Mouse (Mus musculus) gastrocnemius, postnatal 14 days (tissue): ENCODE results near the gene Cybrd1. TPM values are rescaled to one million over a fixed set of nuclear protein-coding genes. Genes with fewer than 3 reads are reported as not detected.

Source experiments
- DNase-seq: peaks from one replicate; pipeline ENCODE4 v3.0.0; 2021; ENCODE audit warnings: mixed read lengths
- intact Hi-C: fragments of 180-260 bp; cut with DNase I; formaldehyde crosslinking; loops from one replicate; pipeline ENCODE4 v1.15.1; 2025; ENCODE audit warnings: low total_unique reads
- total RNA-seq, 2 experiments: library from RNA; stranded (reverse); gene quantifications; 2 replicates each; pipeline ENCODE4 v1.2.3; 2021

Gene Cybrd1
- total RNA-seq, 2 experiments from 2014 or later: 1.9 to 2.0 TPM

- no peak for DNase-seq
- intact Hi-C loops: no loop called here
Measured at GRCm38 (mm10) chr2:71121406-71121805, 3.7 kb downstream of the Cybrd1 start.

GRCm38 (mm10) chr2:71122268-71123029 is 4.7 kb downstream of the Cybrd1 start:
- no peak for DNase-seq
- intact Hi-C loops: no loop called here

DNA sequence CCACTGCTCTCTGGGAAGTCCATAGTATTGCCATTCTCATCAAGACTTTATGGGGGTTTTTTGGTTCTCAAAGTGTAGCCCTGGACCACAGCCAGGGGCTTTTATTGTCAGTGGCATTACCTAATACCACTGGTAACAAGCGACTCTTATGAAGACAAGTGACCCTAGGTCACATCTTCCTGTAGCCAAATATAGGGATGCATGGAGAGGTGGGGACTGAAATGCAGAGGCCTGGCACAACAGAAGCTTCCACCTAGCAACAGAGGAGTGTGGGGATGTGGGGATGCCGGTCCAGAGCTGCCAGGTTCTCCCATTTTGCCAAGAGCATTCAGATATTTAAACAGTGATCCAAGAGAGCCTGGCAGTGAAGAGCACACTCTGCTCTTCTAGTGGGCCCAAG is 5.9 kb downstream of the Cybrd1 start:
- DNase-seq: no peak
- intact Hi-C loops: no loop called here

DNA sequence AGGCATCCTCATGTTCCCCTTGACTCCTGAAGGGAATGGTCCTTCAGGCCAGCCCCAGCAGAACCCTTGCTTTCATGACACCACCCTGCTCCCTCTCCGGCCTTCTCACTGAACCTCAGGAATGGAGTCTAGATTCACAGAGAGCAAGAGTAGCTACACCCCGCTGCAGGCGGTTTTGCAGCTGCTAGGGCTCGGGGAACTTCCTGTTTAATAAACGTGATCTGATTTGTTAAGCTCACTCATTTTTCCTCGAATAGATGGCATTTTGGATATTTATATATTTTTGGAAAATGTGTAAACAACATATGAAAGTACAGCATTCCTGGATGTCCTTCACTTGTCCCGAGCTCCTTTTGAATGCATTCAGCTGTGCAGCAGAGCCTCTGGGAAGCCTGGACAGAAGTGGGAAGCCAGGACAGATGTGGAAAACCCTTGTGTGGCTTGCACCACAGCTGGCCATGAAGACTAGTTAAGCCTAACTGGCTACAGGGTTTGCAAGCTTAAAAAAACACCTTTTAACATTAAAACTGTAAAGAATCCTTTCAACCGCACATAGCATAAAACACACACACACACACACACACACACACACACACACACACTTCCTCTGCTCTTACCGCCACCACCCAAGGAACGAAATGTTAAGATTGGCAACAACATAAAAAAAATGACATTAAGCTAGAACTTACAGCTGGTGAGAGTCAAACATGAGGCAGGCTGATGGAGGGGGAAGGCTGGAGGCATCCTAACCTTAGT is 10.2 kb downstream of the Cybrd1 start:
- intact Hi-C loops: no loop called here
- DNase-seq: no peak

DNA sequence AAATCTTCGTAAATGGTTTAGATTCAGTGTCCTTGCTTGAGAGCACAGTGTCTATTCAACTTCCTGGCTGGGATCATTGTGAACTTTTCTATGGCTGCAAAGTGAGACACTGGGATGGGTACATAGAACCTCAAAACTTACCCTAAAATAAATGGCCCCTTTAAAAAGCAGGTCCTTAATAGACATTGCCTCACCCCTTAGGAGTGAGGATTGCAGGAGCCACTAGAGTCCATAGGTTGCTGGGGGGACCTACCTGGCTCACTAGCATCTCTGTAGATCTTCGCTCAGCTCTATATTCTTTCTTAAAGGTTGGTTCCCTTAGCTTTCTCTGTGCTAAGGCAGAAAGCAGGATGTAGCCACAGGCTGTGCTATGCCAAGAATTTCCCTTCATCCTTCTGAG is 12.6 kb downstream of the Cybrd1 start:
- intact Hi-C loops: no loop called here
- no peak for DNase-seq

DNA sequence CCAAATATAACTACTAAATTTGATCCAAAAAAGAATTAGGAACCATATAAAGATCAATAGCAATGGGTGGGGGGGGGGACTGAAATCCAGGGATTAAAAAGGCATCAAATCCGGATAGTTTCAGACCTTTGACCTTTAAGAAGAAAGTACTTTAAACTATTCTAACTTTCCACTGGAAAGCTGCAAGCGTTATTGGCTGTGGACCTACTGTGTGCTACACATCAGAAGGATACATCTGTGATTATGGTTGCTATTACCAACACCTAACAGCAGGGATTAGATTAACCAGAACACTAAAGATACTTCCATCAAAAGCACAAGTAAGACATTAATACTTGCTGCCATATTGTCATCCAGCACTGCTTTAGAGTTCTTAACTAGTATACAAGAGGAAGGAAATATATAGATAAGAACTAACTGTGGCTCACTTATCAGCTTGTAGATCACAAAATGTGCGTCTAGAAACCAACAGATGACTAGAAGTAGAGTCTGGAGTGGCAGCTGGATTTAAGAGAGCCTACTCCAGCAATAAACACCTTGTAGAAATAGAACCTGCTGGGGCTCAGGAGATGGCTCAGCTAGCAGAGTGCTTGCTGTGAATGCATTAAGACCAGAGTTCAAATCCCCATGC is 14.3 kb downstream of the Cybrd1 start:
- intact Hi-C loops: no loop called here
- DNase-seq: no peak

DNA sequence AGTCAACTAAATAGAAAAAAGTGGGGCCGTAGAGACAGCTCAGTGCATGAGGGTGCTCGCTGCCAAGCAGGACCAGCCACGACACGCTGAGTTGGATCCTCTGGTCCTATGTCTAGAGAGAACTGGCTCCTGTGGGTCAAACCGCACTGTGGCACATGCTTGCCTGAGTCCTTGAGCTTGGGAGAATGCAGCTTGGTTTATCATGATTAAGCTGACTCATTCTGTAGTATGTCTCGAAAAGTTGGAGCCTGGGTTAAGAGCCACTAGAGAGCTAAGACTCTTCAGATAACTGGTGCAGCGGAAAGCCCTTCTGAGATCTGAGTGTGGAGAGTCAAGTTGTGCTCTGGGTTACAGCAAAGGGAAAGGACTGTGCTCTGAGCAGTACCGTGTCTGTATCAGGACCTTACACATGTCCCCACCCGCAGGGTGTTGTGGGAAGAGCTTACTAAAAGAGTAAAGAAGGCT is 16.4 kb downstream of the Cybrd1 start:
- no peak for DNase-seq
- intact Hi-C loops: no loop called here

DNA sequence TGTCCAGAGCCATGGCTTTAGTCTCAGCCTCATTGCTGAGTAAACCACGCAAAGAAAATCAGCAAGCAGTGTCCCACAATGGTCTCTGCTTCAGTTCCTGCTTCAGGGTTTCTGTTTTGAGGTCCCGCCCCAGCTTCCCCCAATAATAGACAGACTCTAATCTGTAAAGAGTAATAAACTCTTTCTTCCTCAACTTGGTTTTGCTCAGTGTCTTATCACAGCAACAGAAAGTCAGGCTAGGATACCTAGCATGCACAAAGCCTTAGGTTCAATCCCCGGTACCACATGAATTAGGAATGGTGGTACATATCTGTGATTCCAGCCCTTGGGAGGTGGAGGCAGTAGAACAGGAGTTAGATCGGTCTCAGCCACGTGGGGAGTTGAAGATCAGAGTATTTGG is 17.1 kb downstream of the Cybrd1 start:
- intact Hi-C loops: no loop called here
- no peak for DNase-seq

DNA sequence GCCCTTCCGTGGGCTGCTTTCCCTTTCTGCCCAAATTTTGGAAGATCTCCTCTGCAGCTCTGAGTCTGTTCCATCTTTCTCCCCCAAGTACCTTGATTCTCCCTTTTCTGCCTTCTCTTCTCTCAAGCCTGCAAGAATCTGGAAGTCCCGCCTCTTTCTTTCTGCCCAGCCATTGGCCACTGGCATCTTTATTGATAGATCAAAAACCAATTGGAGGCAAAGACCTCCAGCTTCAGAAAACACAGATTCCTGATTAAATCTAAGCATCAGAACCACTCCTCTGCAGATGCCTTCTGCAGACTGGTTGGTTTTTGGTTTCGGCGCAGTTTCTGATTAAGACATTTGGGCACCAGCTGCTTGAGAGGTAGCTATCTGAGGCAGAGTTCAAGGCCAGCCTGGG is 22.9 kb downstream of the Cybrd1 start:
- intact Hi-C loops: no loop called here
- DNase-seq: no peak

GRCm38 (mm10) chr2:71142410-71142809 is 24.7 kb downstream of the Cybrd1 start:
- no peak for DNase-seq
- intact Hi-C loops: no loop called here

DNA sequence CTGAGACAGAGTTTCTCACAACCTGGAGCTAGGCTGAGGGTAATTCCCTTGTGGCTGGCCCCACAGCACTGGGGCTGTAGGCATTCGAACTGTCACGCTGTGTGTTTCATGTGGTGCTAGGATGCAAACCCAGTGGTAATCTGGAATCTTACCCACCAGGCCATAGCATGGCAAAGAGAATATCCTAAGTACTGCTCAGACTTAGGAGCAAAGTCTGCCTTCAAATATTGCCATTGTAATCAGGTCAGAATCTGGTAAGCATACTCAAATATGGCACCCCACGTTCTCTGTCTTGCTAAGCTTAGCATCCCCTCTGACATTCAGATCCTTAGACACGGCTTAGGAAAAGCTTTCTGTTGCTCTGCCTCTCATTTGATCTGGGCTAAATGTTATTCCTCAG is 28.1 kb downstream of the Cybrd1 start:
- no peak for DNase-seq
- intact Hi-C loops: no loop called here

GRCm38 (mm10) chr2:71146266-71146665 is 28.5 kb downstream of the Cybrd1 start:
- intact Hi-C loops: no loop called here
- DNase-seq: no peak

DNA sequence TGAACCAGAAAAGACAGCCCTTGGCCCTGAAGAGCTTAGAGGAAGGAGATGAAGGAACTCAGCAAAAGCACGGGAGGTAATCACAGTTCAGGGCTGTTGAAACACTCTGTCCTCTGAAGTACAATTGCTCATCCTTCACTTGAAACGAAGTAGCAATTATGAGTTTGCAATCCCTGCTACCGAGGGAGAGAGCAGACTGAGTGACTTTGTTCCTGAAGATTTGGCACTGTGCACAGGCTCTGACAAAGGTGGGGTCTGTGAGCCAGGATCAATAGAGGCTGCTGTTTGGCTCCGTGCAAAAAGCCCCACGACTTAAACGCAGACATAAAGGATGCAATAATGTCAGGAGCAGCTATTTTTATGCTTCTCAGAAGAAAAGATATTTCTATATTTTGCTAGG is 30.1 kb downstream of the Cybrd1 start:
- no peak for DNase-seq
- intact Hi-C loops: no loop called here

DNA sequence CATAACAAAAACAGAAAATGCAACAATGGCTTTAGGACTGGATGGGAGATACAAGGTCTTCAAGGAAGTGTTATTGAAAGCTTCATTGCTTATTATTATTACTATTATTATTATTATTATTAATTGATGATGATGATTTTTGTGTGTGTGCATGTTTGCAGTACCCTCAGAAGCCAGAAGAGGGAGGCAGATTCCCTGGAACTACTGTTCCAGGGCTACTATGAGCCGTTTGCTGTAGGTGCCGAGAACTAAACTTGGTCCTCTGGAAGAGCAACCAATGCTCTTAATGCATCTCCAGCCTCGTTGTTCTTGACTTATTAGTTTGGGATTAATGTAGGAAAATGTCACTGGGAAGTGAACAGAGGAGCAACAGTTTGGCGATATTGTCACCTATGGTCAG is 34.4 kb downstream of the Cybrd1 start:
- intact Hi-C loops: loop anchor here (10.0 kb wide), 1 partner anchor 393 kb away; the partner anchor contains the start of gene Dlx2
- no peak for DNase-seq

DNA sequence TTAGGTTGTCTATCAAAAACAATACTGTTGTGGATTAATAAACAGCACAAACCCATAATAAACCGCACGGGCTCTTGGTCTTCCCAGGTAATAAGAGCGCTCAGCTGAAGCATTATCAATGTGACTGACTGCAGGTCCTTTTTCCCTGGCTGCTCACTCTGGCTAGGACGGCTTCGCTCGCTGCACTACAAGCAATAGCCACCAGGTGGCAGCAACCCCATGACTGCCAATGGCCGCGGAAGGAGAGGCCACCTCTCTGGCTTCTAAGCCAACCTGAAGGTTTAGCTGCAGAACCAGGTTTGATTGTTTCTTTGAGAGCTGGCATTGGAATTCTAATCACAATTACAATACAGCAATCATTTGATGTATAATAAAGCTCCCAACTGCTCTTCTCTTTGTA is 37.8 kb downstream of the Cybrd1 start:
- intact Hi-C loops: loop anchor here (10.0 kb wide), 1 partner anchor 389 kb away; the partner anchor contains the start of gene Dlx2
- peak; percentile 63 for DNase-seq

DNA sequence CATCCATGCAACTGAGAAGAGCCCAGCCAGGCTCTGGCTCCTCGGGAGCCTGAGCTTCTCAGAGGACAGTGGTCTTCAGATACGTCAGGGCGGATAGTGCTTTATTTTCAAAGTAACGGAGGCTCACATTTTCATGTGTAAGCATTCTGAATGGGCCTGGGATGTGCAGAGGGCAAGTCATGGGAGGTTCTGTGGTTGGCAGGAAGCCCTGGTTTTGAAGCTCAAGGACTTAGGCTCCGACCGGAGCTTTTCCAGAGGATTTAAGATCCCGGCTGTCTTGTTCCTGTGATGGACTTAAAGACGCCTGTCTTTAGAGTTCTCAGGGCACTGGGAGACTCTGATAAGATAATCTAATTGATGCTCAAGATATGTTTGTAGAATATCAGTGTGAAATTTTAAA is 38.7 kb downstream of the Cybrd1 start:
- intact Hi-C loops: loop anchor here (10.0 kb wide), 1 partner anchor 388 kb away; the partner anchor contains the start of gene Dlx2
- DNase-seq: no peak

- DNase-seq: no peak
- intact Hi-C loops: loop anchor here (10.0 kb wide), 1 partner anchor 387 kb away; the partner anchor contains the start of gene Dlx2
Measured at GRCm38 (mm10) chr2:71157881-71158280, 40.2 kb downstream of the Cybrd1 start.

GRCm38 (mm10) chr2:71159576-71160306 is 42.0 kb downstream of the Cybrd1 start:
- intact Hi-C loops: loop anchor here (10.0 kb wide), 1 partner anchor 385 kb away; the partner anchor contains the start of gene Dlx2
- no peak for DNase-seq

GRCm38 (mm10) chr2:71160307-71160861 is 42.7 kb downstream of the Cybrd1 start:
- intact Hi-C loops: no loop called here
- no peak for DNase-seq
